Mouse (Mus musculus): Measurements from ENCODE around the gene Adipor2.

Adipor2 gene

GRCm38 (mm10) chr6:119341409-119341808 lies 76.1 kb downstream of the Adipor2 start:
- DNase-seq, result peak in 1 of 2 experiments; percentile 35

DNA sequence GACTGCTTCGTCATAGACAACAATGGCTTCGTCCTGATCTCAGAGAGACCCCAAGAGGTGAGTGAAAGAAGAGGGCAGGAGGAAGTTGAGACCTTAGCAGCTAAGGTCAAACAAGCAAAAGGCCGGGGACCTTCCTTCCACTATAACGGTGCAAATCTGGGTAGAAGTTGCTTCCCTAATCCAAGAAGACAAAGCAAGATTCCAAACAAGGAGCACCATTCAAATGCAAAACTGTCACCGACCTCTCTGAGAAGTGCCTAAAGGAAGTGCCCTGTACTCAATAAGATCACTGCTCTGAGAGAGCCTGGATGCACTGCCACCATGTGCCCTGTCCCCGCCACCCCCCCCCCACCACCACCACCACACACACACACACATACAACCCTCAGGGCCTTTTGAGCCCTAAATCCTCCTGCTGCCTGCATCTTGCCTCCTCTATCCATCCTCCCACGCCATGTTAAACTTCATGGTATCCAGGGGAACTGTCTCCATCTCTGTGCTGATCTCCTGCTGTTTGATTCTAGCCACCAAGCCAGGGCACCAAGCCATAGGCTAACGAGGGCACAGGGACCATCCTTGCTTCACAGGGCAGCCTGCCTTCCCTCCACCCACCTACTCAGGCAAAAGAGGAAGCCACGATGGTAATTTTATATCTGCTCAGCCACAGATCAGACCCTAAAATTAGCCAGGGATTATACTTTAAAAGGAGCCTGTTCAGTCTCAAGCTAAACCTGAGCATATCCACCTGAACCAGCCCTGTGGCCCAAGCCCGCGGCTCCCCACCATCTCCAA lies 79.2 kb downstream of the Adipor2 start:
- no peak for DNase-seq

GRCm38 (mm10) chr6:119337287-119337686 lies 80.2 kb downstream of the Adipor2 start:
- DNase-seq, result no peak

DNA sequence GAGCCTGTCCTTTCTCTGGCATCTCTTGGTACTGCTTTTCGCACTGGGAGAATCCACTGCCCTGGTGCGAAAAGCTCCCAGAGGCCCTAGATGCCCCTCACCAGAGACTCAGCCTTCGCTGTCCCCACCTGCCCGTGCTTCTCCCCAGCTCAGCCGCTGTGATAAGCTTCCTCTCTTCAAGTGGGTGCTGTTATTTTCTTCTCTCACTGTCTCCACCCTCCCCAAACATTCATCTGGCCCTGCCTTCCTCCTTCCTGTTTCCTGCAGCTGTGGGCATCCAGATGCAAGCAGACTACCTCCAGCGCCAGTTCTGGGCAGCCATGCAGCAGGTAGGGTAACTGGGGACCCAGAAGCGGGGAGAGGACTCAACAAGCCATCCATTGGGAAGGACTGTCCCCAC lies 81.4 kb downstream of the Adipor2 start:
- no peak for DNase-seq

DNA sequence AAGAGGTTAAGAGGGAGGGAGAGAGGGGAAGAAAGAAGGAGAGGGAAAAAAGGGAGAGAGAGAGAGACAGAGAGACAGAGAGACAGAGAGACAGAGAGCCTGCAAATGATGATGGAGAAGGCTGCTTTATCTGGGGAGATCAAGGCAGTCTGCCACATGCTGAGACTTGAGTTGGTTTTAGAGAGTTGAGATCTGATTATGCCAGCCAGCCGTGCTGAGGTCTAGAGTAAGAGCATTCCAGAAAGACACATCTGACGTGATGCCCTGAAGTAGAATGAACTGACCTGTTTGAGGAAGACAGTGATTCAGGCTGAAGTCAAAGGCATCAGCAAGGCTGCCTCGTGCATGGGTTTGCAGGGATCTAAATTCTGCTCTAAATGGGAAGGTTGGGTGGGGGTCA lies 83.7 kb downstream of the Adipor2 start:
- DNase-seq, result no peak

GRCm38 (mm10) chr6:119333202-119333601 lies 84.3 kb downstream of the Adipor2 start:
- DNase-seq, result peak; percentile 16 to 62

DNA sequence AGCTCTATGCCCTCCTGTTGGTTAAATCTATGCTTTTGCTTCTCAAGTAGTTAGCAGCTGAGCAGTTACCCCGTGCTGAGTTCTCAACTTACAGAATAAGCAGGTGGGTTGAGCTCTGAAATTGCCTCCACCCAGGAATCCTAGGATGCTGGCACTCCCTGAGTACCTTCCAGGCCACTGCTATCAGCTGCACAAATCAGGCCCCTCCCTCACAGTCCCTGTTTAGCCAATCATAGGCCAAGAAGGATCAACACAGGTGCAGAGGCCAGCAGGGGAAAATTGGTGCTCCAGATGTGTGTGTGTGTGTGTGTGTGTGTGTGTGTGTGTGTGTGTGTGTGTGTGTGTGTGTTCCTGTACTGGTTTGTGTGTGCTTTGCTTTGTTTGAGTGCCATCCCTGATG lies 85.4 kb downstream of the Adipor2 start:
- DNase-seq, result peak in 1 of 2 experiments; percentile 49

DNA sequence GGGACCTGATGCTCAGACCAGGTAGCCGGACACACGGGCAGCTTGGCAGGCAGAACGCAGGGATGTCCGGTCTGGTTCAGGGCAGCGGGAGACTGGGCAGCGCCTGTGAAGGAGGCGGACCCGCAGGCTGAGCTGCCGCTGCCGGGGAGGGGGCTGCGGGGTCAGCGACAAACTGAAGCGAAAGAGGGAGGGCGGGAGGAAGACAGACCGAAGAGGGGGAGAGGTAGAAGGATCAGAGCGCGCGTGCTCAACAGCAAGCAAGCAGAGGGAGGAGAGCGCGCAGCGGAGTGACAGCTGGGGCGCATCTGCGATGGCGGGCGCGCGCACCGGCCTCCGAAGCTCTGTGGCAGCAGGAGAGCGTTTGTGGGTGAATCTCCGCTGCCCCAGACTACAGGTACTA lies 87.0 kb downstream of the Adipor2 start, which contains the start of gene Lrtm2:
Gene Lrtm2, minus strand, starts transcription at position 261 of the 400 bp plus-strand sequence.
- DNase-seq, result no peak

DNA sequence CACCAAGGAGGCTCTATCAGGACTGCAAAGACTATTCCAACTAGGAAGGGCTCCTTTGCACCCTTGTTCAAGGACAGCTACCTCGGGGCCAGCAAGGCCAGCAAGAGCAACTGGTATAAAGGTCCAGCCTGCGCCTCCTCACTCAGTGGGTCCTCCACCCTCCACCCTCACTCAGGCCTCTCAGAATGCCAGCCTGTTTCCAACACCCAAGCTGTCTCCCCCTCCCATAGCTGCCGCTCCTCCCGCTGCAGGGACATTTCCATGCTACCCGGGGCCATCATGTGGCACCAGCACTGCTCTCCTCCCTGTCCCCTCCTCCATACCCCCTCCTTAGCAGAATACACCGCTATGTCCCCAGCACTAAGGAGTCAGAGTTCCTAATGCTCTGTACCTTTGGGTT lies 87.6 kb downstream of the Adipor2 start:
- DNase-seq, result no peak

- peak; percentile 78 to 91 for DNase-seq
Observed at GRCm38 (mm10) chr6:119329215-119329714, 88.2 kb downstream of the Adipor2 start.

DNA sequence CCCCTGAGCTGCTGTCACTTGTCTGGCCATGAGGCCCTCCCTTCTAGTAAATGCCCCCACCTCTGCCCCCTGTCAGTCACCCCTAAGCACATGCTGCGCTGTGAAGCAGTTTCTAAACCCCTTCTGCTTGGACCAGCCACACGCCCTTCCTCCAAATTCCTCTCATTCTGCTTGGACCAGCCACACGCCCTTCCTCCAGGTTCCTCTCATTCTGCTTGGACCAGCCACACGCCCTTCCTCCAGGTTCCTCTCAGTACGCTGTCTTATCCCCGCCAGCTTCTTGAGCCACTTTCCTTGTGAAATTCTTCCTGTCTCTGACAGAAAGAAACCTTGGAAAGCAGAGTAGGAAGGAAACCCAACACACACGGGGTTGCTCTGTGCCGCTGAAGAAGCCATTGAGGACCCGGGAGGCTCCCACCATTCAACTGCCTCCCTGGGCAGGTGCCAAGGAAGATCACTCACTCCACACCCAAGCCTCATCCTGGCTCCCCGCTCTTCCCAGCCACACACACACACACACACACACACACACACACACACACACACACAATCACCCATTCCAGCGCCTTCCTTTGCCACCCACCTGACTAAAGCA lies 88.9 kb downstream of the Adipor2 start:
- DNase-seq, result peak; percentile 51 to 66

GRCm38 (mm10) chr6:119326541-119326940 lies 91.0 kb downstream of the Adipor2 start:
- no peak for DNase-seq

- DNase-seq, result no peak
Observed at GRCm38 (mm10) chr6:119325978-119326377, 91.5 kb downstream of the Adipor2 start.

- DNase-seq, result no peak
Observed at GRCm38 (mm10) chr6:119324776-119325175, 92.7 kb downstream of the Adipor2 start.

DNA sequence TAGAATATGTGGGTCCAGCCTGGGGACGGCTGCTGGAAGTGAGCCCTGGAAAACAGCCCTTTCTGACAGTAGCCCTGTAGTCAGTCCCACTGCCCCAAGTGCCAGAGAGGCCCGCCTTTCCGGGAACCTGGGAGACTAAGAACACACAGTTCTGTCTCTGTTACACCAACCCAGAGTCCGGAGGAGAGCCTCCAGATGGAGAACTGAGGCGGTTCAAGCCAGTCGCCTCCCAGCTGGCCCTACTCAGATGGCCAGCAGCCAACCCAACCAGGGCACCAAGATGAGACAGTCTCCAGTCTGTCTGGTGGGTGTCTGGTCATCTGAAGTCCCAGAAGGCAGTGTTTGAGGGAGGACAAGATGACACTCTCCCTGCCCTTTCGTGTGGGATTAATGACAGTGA lies 95.8 kb downstream of the Adipor2 start:
- no peak for DNase-seq

GRCm38 (mm10) chr6:119320481-119320880 lies 97.0 kb downstream of the Adipor2 start:
- peak; percentile 50 to 52 for DNase-seq

DNA sequence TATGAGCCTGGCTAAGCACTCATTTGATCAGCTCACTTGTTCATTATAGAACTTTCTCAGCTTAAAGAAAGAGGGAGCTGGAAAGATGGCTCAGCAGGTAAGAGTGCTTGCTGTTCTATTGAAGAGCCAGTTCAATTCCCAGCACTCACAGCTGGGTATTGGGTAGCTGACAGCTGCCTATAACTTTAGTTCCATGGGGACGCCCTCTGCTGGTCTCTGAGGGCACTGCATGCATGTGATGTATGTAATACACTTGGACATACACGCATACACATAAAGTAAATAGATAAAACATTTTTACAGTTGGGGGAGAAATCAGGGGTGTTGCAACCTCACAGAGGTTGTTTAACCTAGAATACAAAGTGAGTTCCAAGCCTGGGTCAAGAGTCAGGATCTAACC lies 98.1 kb downstream of the Adipor2 start:
- no peak for DNase-seq

- DNase-seq, result no peak
Observed at GRCm38 (mm10) chr6:119318732-119319131, 98.8 kb downstream of the Adipor2 start.

- no peak for DNase-seq
Observed at GRCm38 (mm10) chr6:119314751-119315476, 102.6 kb downstream of the Adipor2 start.

DNA sequence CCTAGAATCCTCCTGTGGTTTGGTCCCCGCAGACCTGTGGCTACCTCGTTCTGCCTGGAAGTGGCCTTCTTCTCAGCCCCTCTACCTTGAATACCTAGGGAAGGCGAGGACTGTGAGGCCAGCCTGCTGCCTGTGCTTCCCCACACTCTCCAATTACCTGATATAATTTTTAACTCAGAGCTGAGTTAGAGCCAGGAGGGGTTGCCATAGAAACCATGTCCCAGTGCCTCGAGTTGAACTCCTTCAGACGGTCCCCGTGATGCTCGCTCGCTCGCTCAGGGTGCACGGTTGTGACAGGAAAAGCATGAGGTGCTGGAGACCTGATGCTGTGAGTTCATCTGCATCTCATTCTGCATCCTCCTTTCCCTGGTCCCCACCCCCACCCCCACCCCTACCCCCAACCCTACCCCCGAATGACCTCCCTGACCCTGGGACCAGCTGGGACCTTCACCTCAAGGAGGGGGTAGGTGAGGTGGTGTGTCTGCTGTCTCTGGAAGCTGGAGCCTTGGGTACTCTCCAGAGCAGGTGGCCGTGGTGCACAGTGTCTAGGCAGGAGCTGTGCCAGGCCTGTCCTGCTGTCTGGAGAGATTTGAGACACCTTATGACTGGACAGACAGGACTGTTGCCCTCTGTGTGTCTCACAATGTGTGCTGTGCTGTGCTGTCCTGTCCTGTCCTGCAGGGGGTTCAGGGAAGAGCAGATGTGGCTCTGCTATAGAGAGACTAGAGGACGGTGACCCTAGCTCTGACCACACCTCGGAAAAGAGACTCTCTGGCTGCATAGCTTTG lies 103.7 kb downstream of the Adipor2 start:
- peak; percentile 49 to 65 for DNase-seq

DNA sequence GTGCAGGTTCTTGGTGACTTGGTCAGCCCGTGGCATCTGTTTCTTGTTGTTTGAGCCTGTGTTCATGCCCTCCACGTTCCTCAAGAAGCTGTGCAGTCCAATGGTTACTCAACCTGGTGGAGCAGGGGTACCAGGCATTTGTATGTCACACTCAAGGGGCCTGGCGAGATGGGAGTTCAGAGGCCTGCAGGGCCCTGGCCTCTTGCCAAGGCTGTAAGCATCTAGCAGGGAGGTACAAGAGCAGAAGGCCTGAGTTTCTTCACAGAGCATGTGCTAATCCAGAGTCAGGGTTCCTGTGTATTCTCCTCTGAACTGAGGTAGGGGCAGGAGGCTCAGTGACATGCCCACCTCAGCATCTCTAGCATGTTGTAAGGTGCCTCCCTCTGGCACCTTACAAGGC lies 104.4 kb downstream of the Adipor2 start:
- peak; percentile 32 to 57 for DNase-seq

DNA sequence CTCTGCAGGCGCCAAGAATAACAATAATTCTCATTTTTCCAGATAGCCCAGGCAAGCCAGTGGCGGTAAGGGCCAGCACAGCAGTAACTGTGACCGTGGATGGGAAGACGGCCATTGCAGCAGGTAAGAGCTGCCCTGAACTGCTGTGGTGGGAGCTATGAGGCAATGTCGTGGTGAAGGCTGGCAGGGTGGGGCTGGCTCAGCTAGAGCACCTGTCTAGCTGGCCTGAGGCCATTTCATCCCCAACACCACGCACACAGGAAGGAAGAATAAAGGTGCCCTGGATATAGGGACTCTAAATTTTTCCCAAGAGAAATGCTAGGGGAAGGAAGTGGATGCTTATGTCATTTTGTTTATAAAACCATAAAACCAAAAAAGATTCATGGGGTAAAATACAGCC lies 105.1 kb downstream of the Adipor2 start:
- no peak for DNase-seq

DNA sequence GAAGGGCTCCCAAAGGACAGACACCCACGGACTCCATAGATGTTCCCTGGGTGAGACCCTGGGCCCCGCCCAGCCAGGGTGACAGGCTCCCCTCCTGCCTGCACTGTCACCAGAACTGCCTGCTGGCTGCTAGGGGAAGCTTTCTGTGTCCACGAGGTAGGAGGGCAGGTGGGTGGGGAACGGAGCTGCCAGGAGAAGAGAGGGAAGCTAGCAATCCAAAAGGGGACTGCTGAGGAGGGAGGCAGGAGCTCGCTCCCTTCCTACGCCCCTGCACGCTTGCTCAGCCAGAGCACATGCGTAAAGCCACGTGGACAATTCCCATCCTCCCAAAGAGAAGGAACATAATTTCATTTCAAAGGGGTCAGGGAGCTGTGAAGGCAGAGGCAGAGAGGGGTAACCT lies 107.3 kb downstream of the Adipor2 start:
- DNase-seq, result no peak
